Mouse (Mus musculus) bone marrow, adult 2 months (tissue): ENCODE results near the gene Gm10135.

Source experiments
- CTCF ChIP-seq: fragments of 200-500 bp; IDR thresholded peaks from 2 replicates; pipeline ENCODE4 v1.5.1; 2011; ENCODE audit warnings: low read length, control low read depth; ENCODE audit not compliant: control insufficient read depth, insufficient read depth
- POLR2A ChIP-seq: fragments of 200-500 bp; IDR thresholded peaks from 2 replicates; pipeline ENCODE4 v1.6.1; 2011; ENCODE audit warnings: low read depth, mild to moderate bottlenecking, control low read depth, low read length, borderline replicate concordance; ENCODE audit not compliant: control insufficient read depth

DNA sequence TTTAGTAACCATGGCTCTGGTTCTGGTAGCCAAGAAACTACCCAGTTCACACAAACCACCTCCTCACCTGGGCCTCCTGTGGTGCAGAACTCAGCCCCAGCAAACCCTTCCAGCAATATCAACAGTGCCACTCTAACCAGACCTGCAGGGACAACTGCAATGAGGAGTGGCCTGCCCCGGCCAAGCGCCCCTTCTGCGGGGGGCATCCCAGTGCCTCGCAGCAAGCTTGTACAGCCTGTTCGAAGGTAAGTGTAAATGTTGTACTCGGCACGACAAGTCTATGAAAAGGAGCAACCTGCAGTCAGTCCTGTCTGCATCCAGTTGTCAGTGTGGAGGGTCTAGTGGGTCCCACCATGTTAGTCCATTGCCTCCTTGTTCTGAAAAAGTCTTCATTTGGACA is at the start of gene Gm10135:
- no peak for TF ChIP-seq POLR2A
- TF ChIP-seq CTCF, result no peak
